Mouse (Mus musculus) left cerebral cortex, postnatal 10 days (tissue): ENCODE data around the gene Gm20388. TPM values are rescaled to one million over a fixed set of nuclear protein-coding genes. Genes with fewer than 3 reads are reported as not detected.
A peak's percentile ranks its signal among the peaks of the same experiment; 100 is the strongest.
"Not testable (repeated sequence)": the region's sequence is repeated elsewhere in the genome, so short reads cannot be mapped to it uniquely, and the experiment has no call there.

Experiments used
- DNase-seq, 2 experiments: peaks; one replicate each; pipeline ENCODE4 v3.0.0; 2021 to 2022; ENCODE audit warnings: low spot score in 2 of 2, mixed read lengths in 1 of 2; ENCODE audit errors: extremely low spot score in 1 of 2
- intact Hi-C: fragments of 180-260 bp; cut with DNase I; formaldehyde crosslinking; loops from one replicate; pipeline ENCODE4 v1.15.1; 2025
- total RNA-seq, 2 experiments: library from RNA; stranded (reverse); gene quantifications; 2 replicates each; pipeline ENCODE4 v1.2.3; 2021

The Gm20388 gene
- total RNA-seq, 2 experiments from 2014 or later: 4.4 to 9.0 TPM

- DNase-seq: no peak
- intact Hi-C loops: no loop called here
Observed at GRCm38 (mm10) chr8:122319045-122319707, 2408.5 kb downstream of the Gm20388 start.

GRCm38 (mm10) chr8:122319708-122320075 lies 2409.1 kb downstream of the Gm20388 start:
- intact Hi-C loops: no loop called here
- DNase-seq: no peak

- DNase-seq: no peak
- intact Hi-C loops: no loop called here
Observed at GRCm38 (mm10) chr8:122320541-122320940, 2409.9 kb downstream of the Gm20388 start.

GRCm38 (mm10) chr8:122321455-122321921 lies 2410.8 kb downstream of the Gm20388 start:
- intact Hi-C loops: no loop called here
- no peak for DNase-seq

- no peak for DNase-seq
- intact Hi-C loops: no loop called here
Observed at GRCm38 (mm10) chr8:122322126-122322525, 2411.5 kb downstream of the Gm20388 start.

- DNase-seq: no peak
- intact Hi-C loops: no loop called here
Observed at GRCm38 (mm10) chr8:122322792-122323191, 2412.2 kb downstream of the Gm20388 start.

GRCm38 (mm10) chr8:122323951-122324402 lies 2413.3 kb downstream of the Gm20388 start:
- DNase-seq: peak in 1 of 2 experiments; percentile 76
- intact Hi-C loops: not testable (repeated sequence)

- DNase-seq: no peak
- intact Hi-C loops: no loop called here
Observed at GRCm38 (mm10) chr8:122325196-122325595, 2414.6 kb downstream of the Gm20388 start.

GRCm38 (mm10) chr8:122326114-122326542 lies 2415.5 kb downstream of the Gm20388 start:
- DNase-seq: no peak
- intact Hi-C loops: no loop called here

- no peak for DNase-seq
- intact Hi-C loops: no loop called here
Observed at GRCm38 (mm10) chr8:122329072-122329471, 2418.4 kb downstream of the Gm20388 start.

GRCm38 (mm10) chr8:122329553-122330239 lies 2419.1 kb downstream of the Gm20388 start:
- intact Hi-C loops: loop anchor here (5.0 kb wide), 1 partner anchor 347 kb away; no protein-coding TSS in a partner anchor
- DNase-seq: no peak

- no peak for DNase-seq
- intact Hi-C loops: loop anchor here (5.0 kb wide), 1 partner anchor 348 kb away; no protein-coding TSS in a partner anchor
Observed at GRCm38 (mm10) chr8:122330446-122331133, 2419.9 kb downstream of the Gm20388 start.

GRCm38 (mm10) chr8:122331134-122331523 lies 2420.5 kb downstream of the Gm20388 start:
- intact Hi-C loops: loop anchor here (5.0 kb wide), 1 partner anchor 349 kb away; no protein-coding TSS in a partner anchor
- DNase-seq: peak in 1 of 2 experiments; percentile 89

- peak; percentile 69 to 79 for DNase-seq
- intact Hi-C loops: loop anchor here (1.0 to 5.0 kb wide), 2 partner anchors 60 to 351 kb away; no protein-coding TSS in a partner anchor
Observed at GRCm38 (mm10) chr8:122332753-122333506, 2422.3 kb downstream of the Gm20388 start.

GRCm38 (mm10) chr8:122333531-122333930 lies 2422.9 kb downstream of the Gm20388 start:
- no peak for DNase-seq
- intact Hi-C loops: loop anchor here (1.0 to 5.0 kb wide), 2 partner anchors 60 to 351 kb away; no protein-coding TSS in a partner anchor

GRCm38 (mm10) chr8:122334791-122335490 lies 2424.3 kb downstream of the Gm20388 start:
- DNase-seq: no peak
- intact Hi-C loops: loop anchor here (5.0 kb wide), 2 partner anchors 37 to 353 kb away; no protein-coding TSS in a partner anchor

- no peak for DNase-seq
- intact Hi-C loops: loop anchor here (5.0 kb wide), 1 partner anchor 37 kb away; no protein-coding TSS in a partner anchor
Observed at GRCm38 (mm10) chr8:122335638-122336250, 2425.1 kb downstream of the Gm20388 start.
